Mouse (Mus musculus): ENCODE measurements around the gene Ankrd44.

Ankrd44 gene

DNA sequence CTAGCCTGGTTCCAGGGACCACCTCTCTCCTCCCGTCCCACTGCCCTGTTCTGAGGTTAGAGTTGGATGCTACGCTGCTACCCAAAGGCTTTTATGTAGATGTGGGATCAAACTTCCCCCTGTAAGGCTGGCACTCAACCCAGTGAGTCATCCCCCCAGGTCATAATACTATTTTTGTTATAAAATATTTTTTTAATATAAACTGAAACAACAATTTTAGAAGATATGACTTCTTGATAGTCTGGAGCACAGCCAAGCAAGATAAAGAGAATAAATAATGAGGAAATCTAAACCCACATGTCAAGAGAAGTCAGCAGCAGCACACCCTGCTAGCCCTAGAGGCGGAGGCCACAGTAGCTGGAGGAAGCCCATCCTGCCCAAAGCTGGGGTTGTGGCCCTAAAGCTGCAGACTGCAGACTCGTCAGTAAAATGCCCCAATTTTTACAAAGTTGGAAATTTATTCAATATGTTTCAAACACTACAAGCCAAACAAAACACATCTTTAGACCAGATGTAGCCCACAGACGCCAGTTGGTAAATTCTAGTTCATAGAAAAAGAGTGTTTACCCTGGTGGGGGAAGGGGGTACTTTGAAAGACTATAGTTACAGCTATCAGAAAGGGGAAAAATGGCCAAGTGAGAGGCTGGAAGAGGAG, 79.7 kb downstream of the Ankrd44 start:
- no peak for DNase-seq (ENCODE audit: low spot score)

DNA sequence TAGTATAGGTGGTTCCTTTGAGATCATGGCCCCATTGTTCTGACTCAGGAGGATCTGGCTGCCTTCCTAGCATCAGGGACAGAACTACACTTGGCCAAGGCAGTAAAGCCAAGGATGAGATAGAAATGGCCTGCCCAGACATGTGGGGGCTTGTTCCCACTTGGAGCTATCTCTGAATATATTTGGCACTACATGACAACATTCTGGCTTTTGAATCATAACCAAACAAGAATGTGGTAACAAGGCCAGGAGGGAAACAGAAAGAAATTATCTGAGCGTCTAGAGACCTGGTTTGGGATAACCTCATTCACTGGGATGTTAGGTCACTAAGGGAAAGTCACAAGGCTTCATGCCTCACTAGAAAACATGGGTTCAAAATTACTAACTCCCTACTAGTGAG, 81.8 kb downstream of the Ankrd44 start:
- no peak for DNase-seq (ENCODE audit: low spot score)

DNA sequence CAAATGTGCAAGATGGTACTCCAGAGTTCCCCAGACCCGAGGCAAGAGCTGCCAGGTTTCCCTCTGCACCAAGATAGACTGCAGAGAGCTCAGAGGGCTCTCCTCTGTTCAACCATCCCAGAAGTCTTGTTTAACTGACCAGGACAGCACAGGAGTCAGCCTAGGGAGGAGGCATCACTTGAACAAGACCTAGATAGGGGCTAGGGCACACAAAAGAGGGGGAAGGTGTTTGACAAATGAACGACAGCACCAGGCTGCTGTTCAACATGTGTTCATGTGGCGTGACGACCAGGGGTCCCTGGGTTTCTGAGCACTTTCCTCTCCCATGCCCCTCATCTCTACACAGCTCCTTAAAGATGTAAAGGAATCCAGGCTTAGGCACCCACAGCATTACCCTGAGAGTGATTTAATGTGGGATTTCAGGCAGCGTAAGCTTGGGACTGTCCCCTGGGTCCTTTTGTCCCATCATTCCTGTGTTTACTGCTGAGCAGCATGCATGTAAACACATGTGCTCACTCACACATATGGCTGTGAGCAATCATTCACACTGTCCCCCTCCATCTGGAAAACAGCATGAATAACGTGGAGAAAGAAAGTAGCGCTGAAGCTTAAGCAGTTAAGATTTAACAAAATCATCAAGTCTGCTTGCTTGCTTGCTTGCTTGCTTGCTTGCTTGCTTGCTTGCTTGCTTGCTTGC, 83.3 kb downstream of the Ankrd44 start:
- no peak for DNase-seq (ENCODE audit: low spot score)

DNA sequence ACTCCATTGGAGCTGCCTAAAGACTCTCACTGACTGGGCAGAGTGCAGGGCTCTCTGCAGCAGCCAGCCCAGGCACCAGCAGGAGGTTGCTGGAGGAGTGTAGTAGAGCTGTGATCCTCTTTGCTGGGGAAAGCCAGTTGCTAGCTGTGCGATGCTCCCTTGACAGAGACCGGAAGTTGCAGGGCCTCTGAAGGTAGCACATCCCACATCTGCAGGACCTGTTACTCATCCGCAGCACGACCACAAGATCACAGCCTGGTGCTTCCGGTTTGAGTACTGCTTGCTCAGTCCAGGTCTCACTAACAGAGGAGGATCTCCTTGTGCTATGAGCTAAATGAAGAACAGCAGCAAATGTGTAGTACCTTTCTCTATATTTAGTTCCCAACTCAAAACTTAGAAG, 84.4 kb downstream of the Ankrd44 start:
- no peak for DNase-seq (ENCODE audit: low spot score)

DNA sequence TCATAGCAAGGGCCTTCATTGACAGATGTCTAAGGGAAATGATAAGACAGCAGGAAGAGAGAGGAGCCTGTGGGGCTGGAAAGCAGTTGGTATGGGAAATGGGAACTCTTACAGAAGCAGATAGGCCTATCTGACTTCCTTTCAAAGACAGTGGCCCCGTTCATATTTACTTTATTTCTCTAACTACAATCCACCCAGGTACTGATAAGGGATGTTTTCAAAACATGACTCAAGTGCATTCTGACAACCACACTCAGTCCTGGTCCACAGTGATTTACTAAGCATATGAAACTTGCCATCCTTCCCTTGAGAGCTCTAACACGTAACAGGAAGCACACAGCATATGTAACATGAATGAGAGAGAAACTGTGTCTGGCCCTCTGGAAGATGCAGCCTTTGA, 86.1 kb downstream of the Ankrd44 start:
- DNase-seq (ENCODE audit: low spot score), result no peak

DNA sequence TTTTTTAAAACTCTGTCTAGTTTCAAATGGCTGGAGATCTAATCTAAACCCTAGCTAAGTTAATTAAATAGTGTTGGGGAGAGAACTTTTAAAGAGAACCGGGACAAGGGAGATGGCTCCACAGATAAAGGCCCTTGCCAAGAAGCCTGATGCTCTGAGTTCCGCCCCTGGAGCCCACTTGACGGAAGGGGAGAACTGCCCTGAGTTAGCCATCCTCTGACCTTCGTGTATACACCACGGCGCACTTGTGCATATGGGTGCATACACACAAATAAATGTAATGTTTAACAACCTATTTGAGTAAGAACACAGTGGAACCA, 87.7 kb downstream of the Ankrd44 start:
- no peak for DNase-seq (ENCODE audit: low spot score)

DNA sequence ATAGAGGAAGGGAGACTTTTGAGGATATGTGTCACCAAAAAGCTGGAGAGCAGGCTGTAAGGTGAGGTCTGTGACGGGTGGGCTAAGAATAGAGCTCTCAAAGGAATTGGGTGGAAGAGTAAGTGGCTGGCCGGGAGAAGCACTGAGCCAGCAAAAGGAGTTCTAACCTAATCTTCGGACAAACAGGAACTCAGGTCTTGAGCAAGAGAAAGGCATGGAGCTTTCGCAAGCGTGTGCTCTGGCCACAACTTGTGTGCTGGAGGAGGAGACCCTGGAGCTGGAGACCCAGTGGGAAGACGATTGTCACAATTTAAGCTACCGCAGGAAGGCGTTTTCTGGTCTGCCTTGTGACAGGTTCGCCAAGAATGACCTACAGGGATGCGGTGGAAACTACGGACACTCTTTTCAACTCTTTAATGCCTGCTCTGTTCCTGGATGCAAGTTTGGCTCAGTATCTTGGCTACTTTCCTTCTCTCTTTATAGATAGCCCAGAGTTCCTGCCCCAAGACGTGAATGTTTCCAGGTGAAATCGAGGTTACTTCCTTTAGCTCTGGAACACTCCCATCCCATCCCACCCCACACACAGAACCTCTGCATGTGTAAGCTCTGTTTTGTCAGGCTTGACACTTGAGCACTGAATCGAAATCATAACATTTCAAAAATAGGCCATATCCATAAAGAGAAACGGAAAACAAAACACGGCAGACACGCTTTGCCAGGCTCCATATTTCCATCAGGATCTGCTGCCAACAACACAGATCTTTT, 88.3 kb downstream of the Ankrd44 start:
- DNase-seq (ENCODE audit: low spot score), result no peak

DNA sequence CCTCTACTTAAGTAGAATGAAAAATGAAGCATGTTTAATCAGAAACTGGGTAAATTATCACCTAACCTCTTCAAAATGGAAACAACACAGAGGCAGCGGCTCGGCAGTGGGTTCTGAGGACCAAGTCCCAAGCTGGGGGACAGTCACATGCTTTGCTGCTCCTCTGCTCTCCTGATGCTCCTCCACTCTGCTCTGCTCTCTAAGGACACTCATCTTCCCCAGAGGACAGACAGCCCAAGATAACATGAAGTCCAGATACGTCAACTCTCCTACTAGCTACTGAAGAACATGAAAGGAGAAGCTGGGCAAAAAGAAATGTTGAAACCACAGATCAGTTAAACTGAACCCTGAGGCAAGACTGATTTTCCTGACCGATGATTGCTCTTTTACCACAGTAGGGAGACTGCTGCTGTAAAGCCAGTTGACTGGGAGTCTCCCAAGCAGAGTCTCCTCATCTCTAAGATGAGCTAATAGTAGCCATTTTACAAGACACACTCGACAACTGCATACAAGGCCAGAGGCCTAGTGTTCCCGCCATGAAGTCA, 90.5 kb downstream of the Ankrd44 start:
- no peak for DNase-seq (ENCODE audit: low spot score)

DNA sequence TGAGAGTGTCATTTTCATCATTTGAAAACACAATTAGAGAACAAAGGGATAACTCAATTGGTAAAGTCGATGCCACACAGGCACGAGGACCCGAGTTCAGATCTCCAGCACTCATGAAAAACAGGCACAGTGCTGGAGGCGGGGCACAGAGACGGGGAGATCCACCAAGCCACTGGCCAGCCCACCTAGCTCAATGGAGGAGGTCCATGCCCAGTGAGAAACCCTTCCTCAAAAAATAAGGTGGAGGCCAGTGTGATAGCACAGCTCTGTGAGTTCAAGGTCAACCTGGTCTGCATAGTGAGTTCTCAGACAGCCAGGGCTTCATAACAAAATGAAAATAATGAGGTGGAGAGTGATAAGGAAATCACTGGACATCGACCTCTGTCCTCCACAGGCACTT, 93.0 kb downstream of the Ankrd44 start:
- no peak for DNase-seq (ENCODE audit: low spot score)

DNA sequence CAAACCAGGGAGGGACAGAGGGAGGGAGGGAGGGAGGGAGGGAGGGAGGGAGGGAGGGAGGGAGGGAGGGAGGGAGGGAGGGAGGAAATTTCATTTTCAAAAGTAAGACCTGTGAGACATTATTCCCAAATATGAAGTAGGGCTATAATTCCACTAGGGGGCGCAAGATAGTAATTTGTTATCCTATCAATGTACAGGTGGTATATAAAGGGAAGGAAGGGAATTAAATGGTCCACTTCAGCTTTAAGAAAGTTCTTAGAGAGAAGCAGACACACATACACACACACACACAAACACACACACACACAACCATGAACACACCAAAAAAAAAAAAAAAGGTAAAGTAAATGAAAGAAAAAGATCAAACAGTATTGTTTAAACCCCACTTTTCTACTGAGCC, 93.4 kb downstream of the Ankrd44 start:
- no peak for DNase-seq (ENCODE audit: low spot score)

DNA sequence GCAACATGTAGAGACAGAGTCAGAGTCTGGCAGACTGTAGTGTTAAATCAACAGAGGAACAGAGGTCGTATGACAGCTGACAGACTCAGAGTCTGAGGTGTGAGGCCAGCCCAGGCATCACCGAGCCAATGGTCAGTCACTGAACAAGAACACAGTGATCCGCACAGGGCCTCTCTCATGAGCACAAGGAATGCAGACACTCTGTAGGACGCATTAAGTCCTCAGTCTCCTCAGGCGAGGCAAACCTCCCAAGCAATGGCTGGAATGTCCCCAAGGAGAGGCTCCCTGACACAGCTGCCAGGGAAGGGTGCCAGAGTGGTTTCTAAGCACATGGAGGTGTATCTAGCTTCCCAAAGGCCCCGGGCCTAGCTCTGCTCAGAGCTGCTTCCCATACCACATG, 96.0 kb downstream of the Ankrd44 start:
- peak; percentile 49 for DNase-seq (ENCODE audit: low spot score)

DNA sequence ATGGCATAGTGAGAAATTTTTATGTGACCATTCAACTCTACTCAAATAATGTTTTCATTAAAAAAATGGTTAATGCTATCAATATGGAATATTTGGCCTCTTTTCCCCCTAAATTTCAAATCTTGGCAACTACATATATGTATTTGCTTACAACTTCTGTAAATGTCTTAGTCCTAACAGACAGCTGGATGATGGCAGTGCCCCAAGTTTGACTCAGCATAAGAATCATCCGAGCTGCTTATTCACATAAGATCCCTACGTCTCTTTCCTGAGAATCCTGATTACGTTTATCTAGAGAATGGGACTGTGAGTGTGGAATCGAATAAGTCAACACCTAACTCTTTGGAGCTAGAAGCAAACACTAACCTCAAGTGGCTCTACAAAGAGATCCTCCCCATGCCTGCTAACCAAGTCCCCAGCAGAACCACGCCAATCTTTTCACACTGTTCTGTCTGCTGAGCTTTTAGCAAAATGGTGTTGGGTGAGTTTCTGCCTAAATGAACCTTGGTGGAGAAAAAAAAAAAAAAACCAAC, 96.4 kb downstream of the Ankrd44 start:
- no peak for DNase-seq (ENCODE audit: low spot score)

DNA sequence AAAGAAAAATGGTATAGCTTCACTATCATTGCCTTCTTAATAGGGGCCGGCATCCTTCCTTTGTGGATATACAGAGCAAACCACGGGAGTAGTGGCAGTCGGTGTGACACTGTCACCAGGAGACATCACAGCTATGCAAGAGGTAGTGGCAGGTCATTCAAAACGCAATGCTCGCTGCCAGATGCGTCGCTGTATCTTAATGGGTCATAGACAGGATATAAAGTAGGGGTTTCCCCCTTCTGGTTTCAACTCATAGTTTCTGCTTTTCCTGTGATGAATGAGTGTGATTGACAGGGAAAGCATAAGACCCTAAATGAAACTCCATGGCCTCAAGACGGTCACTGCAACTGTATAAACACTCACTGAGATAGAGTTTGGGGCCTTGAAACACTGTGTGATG, 98.4 kb downstream of the Ankrd44 start:
- no peak for DNase-seq (ENCODE audit: low spot score)

DNA sequence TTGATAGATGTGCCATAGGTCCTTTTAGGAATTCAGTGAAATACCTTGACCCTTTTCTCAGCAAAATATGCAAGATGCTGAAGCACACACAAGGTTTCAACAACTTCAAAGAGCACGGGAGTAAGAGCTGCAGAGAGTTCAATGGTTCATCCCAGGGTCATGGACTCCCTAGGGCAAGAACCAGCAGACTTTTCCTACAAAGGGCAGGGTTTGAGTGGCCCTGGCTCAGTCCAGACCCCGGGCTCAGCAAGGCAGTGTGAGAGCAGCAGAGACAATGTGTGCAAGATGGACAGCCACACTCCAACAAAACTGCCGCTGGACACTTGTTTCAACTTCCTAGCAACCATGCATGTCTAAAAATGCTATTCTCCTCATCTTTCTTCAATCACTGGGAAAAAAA, 98.8 kb downstream of the Ankrd44 start:
- no peak for DNase-seq (ENCODE audit: low spot score)

DNA sequence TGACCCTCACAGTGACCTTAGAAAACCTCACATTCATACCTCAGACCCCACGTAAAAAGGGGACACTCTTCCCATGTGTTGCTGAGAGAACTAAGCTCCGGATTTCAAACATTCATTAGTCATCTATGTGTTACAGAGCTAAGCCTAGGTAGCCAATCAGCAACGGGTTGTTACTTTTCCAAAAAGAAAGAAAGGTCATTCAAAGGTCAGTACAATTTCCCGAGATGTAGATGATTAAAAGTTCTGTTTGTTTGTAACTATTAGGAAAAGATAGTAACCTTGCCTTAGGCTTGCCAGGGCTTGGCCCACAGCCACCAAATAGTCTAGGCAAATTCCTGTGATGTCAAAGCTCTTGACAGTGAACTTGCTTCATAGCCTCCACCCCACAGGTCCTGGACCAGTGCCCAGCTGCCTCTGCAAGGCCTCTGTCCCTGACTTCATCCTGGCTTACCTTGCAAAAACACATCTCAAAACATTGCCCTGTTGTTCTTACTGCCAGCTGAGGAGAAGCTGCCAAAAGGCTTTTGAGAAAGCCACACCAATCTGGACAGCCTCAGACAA, 99.7 kb downstream of the Ankrd44 start:
- DNase-seq (ENCODE audit: low spot score), result peak; percentile 93

DNA sequence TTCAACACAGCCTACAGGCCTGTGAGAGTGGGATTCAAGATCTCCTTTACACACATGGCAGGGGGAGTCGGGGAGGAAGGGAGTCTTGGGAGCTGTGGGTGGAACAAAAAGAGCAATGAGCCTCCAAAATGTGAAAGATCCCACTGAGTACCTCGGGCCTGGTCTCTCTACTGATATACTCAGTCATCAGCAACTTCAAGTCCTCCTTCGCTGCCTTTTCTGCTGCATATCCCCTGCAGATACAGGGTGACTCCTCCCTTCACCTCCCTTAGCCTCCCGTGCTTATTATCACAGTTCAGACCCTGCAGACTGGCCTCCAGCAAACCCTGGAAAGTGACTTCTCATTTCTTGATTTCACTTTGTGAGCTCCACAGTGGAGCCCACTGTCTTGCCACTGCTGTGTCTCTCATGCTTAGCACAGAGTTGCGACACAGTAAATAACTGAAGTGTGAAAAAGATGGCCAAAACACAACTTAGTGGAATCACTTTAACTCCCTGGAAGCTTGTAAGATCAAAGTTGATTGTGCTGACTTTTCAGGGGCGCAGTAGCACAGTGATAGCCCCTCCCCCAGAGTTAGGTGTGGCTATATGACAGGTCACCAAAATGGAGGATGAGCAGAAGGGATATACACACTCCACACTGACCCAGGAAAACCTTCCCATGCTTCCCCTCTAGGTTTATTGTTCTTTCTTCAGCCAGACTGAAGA, 100.3 kb downstream of the Ankrd44 start:
- no peak for DNase-seq (ENCODE audit: low spot score)

DNA sequence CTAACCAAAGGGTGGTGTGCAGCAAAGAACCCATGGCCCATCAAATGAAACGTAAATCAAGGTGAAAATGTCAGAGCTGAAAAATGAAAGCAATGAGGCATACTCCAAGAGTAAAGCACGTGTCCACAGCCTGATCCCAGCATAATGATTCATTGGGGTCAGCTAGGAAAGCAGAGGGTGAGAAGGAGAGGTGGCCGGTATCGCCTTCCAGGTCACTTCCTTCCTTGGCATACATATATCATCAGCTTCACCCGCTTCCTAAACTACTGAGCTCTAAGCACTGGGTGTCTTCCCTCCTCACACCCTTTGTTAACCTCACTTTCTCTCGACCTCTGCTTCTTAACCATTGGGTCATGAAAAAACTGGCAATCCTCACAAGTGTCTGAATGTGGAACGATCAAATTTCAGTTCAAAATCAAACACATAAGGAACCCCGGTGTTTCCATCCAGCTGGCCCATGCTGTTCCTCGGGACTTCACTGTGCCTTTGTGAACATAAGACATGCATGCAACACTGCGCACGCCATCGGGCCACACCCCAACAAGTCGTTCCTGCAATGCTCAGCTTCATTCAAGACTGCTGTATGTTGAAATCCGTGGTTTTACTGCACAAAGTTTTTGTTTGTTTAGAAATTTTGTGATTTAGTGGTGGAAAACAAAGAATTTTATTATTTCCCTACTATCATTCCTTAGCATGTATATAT, 101.9 kb downstream of the Ankrd44 start:
- no peak for DNase-seq (ENCODE audit: low spot score)

DNA sequence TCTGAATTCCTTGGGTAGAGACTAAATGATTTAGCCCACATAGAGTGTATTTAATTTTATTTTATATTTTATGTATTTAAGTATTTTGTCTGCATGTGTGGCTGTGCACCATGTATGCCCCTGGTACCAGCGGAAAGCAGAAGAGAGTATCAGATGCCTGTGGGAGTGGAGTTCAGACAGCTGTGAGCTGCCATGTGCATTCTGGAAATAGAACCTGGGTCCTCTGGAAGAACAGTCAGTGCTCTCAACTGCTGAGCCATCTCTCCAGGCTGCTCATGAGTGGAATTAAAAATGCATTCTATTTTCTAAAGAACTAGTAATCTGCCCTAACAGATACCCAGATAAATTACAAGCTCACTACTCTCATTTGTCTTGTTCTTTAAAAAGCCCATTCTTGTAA, 104.4 kb downstream of the Ankrd44 start:
- no peak for DNase-seq (ENCODE audit: low spot score)

DNA sequence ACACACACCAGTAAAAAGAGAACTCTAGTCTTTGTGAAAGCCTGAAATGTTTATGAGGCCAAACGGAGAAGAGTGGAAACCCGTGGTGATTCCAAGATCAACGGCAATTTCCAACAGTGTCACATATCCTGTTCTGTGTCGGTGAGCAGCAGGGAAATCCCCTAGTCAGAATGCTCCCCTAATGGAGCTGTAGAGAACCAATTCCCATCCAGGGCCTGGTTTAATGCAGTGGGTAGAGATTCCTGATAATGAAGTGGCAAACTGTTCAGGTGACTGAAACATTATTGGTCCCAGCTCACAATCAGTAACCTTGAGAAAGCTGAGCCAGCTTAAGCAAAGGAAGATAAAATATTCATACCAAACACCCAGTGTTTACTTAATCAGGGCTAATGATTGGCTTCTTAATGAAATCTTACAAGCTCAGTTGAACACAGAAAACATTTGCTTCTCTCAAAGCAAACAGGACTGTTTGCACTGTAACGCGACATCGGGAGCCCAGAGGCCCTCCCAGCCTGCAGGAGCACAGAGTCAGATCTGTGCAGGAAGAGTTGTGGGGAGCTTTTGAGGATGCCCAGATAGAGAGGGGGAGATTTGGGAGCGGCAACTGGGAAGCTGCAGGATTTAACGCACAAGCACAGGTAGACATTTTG, 110.9 kb downstream of the Ankrd44 start:
- no peak for DNase-seq (ENCODE audit: low spot score)

DNA sequence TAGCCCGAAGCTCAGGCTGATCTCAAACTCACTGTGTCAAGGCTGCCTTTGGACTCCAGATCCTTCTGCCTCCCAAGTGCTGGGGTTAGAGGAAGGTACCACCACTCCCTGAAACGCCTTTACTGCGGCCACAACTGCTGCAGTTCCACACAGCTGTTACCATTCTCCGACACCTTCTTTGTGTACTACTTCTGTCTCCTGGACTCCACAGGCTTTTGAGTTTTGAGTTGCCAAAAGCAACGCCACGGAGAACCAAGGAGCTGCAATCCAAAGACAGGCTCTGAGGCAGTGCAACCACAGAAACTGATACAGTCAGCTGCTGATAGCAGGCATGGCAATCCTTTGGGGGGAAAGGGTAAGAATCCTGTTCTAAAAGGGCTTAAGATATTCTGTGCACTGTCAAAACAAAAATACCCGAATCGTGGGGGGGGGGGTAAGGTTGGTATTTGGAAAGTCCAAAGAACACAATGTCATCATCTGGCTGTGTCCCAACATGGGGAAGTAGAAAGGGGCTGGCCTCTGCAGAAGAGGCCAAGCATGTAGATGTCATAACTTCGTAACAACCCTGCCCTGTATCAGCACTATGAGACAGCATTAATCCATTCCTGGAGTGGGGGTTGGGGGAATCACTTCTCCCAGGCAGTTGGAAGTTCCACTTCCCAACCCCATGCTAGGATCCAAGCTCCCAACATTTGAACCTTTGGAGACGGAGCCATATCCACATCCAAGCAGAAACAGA, 116.2 kb downstream of the Ankrd44 start:
- no peak for DNase-seq (ENCODE audit: low spot score)
